Mouse (Mus musculus) small intestine, adult 2 months (tissue): ENCODE results near the gene Nmrk2.
A peak's percentile ranks its signal among the peaks of the same experiment; 100 is the strongest.

Experiments
- CTCF ChIP-seq: fragments of 200-500 bp; IDR thresholded peaks from 2 replicates; pipeline ENCODE4 v1.5.1; 2012; ENCODE audit warnings: low read depth, mild to moderate bottlenecking, control low read depth, inconsistent platforms, low read length, moderate library complexity, mixed read lengths; ENCODE audit not compliant: insufficient replicate concordance, insufficient read length; ENCODE audit errors: extremely low read depth
- POLR2A ChIP-seq: fragments of 200-500 bp; IDR thresholded peaks from 2 replicates; pipeline ENCODE4 v1.6.1; 2012; ENCODE audit warnings: low read depth, mild to moderate bottlenecking, control low read depth, inconsistent platforms, low read length, moderate library complexity

DNA sequence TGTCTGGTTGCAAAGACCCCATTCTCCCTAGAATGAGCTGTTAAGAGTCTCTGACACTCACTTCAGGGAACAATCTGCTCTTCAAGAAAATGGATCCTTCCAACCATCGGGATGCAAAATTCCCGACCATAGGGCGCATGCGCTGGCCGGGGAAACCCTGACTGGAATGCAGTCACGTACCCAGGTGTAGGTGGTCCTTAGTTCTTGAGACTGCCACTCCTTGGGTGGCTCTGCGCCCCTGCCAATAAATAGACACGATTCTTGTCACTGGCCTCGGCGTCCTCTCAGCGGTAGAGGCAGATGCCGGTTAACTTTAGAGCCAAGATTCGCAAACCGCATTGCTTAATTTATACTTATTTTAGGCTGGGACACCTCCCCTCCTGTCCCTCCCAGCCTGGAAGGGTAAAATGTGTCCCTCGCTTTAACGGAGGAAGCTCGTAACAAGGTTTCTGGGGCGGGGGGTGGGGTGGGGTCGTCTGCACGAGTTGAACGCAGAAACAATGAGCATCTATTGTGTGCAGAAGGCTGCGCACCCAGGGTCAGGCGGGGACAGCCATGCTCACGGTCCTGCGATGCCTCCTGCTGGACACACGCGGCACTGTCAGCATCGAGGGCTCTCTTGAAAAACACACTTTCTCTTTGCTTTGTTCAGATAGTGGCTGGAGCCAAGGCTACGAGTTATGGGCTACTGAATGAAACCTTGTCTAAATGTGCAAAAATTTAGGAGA, 27.1 kb downstream of the Nmrk2 start:
- TF ChIP-seq CTCF (peak; percentile 96), POLR2A (no peak)
